Mouse (Mus musculus) right cerebral cortex, adult 2 months (tissue): ENCODE data around the gene Klhl29.

ENCODE experiments used
- DNase-seq, 2 experiments: peaks; one replicate each; pipeline ENCODE4 v3.0.0; 2021 to 2022; ENCODE audit warnings: low spot score in 2 of 2

Gene Klhl29

DNA sequence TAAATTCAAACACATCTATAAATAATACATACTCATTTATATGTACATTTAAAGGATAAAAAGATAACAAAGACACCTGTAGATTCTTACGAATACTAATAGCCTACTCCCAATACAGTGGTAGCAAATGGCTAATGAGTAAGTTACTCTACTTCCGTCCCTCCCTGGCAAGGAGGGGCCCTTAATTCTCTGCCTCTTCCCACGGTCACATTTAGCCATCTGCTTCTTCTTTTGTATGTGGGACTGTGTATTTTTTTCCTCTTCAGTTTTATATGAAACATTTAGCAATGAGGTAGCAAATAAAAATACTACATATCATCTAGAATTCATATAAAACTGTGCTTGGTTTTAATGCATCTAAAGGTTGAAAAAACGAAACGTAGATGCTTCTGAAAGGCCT lies 73.6 kb downstream of the Klhl29 start:
- DNase-seq: no peak

DNA sequence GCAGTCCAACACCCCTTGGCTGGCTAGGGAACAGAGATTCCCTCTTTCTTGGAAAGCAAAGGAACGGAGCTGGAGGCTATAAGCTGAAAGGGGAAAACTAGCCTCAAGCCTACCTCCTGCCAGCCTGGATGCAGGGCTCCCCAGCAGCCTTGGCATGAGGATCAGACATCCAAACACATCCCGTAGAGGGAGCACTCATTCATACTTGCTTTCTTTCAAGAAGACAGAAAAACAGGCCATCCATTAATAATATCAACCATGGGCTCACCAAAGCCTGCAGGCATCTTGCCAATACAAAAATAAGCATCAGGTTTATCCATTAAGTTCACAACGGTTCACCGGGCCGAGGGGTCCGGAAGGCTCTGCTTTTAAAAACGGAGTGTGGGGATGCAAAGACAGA lies 79.1 kb downstream of the Klhl29 start:
- DNase-seq: no peak

DNA sequence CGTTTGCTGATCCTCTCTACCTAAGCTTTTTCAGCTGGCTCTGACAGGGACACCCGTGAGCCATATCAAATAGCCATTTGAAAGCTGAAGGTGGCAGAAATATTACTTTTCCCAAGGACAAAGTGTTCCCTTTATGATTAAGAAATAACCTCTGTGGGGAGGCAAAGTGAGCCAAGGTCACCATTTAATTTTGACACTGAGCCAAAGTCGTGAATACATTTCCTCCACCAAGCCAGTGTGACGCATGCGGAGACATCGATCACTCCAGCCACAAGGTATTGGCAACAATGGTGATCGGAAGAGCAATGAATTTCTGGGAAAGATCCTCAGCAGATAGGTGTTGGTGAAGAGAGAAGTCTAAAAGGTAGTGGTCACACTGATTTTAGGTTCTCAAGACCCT lies 83.2 kb downstream of the Klhl29 start:
- no peak for DNase-seq

DNA sequence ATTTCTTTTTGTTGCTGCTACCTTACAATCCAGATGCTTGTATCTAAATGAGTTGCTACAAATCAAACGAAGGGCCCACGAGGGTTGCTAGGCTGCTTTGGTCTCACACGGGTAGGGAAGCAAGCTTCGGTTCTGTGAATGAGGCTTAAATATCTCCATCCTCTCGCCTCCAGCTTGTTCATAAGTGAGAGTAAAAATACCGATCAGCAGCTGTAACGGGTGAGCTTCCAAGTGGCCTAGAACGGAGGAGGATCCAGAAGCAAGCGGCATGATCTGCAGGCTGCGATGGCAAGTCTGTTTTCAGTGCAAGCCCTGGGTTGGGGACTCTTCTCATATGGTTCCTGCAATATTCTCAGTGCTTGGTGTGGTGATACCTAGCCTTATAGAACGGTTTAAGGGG lies 89.9 kb downstream of the Klhl29 start:
- DNase-seq: peak; percentile 45 to 58

DNA sequence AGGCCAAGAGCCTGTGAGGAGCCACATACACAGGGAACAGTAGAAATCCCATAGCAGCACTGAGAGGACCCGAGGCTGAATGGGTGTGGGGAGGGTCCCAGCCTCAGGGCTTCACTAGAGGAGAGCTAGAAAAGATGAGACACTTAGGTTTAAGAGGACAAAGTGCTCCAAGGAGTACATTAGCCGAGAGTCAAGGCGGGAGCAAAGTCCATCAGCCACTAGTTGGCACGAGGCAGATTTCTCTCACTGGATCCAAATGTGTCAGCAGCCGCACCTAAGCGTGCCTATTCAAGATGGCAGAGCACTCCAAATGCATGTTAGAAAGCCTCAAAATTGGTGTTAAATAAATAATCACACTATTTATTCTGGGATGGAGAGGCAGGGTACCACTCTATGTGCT lies 90.5 kb downstream of the Klhl29 start:
- no peak for DNase-seq

DNA sequence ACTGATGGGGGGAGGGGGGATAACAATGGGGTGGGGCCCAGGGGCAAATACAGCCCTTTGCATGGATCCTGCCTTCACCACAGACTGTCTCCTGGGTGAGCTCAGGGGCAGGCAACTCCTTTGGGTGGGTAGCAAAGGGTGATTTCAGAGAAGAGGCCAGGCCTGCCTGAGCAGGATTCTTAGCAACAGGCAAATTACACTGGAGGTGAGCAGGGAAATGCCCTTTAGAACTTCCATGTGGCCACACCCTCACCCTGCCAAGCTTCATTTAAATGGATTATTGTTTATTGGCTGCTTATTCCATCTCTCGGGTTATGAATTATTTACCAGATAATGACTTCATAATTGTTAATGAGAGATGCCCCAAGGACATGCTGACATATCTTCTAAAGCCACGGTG lies 91.8 kb downstream of the Klhl29 start:
- DNase-seq: no peak

DNA sequence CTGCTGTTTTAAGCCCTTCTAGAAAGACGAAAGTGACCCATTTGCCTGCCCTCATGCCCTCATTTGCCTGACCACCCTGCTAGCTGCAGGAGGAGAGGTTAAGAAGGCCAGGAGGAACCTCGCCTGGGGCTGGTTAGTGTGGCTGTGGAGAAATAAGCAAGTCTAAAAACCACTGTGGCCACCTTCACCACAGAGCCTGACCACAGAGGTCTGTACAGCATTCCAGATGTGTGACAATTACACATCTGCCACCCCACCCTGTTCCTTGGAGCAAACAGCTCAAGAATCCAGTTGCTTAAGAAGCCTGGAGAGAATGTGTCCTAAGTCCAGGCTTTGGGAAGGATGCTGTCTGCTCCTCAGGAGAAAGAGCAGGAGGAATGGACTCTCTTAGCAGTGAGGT lies 92.9 kb downstream of the Klhl29 start:
- no peak for DNase-seq

DNA sequence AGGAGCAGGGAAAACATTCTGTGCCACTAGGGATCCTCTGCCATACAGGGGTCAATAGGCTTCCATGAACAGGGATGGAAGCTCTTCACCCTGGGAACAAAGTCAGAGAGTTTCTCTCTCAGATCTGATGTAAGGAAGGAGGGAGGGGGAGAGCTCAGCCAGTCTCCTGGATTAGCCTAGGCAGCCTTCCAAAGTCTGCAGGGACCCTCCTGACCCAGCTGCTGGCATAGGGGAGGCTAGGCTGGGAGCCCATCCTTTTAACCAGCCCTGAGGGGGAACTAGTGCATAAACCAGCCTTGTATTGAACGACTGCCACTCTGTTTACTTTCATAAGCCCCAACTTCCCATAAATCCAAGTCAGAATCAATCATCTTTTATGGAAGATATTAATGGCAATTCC lies 95.6 kb downstream of the Klhl29 start:
- DNase-seq: no peak

DNA sequence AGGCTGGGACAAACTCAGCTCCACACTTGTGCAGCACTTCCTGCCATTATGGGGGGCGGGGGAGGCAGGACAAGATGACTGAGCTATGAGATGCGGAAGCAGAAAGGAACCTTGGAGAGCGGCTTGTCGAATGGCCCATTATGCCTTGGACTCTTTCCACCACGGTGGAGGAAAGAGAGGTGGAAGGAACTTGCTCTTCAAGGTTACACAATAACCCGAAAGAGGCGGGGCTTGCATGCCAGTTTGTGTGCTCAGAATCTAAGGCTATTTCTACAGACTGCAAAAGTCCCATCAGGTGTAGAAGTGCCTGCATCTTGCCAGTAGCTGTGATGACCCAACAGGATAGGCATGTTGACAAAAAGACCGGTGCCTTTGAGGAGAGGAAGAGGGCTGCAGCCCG lies 98.5 kb downstream of the Klhl29 start:
- no peak for DNase-seq

DNA sequence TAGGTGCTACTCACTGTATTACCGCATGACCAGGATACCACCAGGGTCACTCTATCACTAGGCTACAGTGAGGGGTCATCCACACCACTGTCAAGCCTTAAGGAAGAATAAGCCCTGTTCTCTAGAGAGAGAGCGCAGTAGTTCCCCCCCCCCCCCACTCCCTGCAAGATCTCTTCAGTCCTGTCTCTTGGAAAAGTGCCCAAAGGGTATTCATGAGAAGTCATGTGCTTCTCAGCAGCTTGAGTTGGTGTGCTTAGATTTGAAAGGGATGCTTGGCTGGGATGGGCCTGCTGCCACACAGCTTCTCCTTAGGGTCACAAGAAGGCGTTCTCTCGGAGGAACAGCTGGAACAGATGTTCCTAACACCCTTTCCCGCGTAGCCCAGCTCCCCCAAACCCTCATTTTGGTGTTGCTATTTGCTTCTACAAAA lies 100.0 kb downstream of the Klhl29 start:
- DNase-seq: no peak

DNA sequence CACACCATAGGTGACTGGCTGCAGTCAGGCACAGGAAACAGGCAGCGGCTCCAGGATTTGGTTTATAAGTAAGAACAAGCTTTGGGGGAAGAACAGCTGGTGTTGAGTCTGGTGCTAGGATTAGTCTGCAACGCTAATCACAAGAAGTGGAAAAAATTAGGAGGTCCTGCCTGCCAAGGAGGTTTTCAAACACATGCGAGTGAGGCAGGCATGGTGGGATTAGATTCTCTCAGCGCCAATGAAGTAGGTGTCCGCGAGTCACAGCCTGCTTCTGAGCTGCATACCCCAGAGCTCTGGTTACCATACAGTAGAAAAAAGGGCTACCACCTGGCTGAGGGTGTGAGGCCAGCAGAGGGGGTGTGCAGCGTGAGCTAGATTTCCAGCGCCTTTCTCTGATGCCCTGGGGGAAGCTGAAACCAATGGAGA lies 101.0 kb downstream of the Klhl29 start:
- DNase-seq: peak in 1 of 2 experiments; percentile 61

DNA sequence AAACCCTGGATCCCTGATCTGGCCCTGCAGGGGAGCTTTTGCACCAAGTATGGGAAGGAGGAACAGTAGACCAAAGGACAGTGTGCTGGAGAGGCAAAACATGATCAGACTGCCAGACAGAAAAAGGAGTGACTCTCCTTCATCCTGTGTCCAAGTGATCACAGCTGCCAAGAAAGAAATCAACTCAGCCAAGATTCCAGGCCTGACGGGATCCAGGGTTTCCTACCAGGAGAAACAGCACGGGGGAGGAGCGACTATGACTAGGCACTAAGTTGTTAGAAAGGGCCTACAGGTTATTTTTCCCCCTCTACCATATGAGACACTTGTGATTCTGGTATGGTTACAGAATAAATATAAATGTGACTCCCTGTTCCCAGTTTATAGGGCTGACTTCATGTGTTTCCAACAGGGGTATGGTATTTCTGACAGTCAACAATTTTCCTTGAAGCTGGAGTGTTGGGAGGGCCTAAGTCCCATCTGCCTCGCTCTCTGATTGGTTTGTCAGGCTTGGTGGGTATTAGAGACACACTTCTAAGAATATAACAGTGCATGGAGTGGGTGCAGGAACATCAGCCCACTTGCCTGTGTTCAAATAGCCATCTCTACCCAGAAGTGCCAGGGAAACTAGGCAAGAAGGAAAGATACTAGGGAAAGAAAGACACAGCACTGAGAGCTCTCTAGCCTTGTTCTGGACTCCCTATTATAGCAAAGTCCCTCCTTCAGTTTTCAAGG lies 102.0 kb downstream of the Klhl29 start:
- no peak for DNase-seq

DNA sequence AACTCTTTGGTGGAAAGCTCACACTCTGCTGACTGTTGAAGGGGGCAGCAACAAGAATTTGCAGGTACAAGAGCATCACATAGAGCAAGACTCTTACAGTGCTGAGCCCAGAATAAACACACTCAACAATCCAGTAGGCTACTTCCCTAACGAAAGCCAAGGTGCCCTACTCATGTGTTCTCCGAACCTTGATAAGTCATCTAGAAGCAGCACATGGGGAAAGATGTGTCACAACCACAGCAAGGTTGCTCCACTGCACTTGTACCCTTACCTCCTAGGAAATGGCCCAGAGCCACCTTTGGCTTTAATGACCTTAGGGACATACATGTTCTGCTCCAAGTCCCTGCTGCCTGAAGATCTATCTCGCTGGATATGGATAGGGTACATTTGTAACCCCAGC lies 105.0 kb downstream of the Klhl29 start:
- DNase-seq: no peak

DNA sequence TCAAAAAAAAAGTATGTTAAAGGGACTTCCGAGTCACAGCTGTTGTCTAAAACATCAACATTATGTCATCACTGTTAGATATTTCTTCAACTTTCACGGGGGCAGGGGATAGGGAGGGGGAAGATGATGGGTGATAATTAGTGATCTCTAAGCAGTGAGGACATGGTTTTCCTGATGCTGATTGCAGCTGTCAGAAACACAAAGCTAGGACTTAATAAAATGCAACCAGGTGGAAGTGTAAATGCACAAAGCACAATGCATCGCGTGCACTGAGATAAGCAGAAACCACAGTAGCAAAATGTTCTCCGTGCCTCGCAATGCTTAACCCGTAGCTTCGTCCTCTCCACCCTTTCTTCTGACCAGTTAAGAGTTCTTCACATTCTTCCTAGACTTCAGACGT lies 105.5 kb downstream of the Klhl29 start:
- no peak for DNase-seq

DNA sequence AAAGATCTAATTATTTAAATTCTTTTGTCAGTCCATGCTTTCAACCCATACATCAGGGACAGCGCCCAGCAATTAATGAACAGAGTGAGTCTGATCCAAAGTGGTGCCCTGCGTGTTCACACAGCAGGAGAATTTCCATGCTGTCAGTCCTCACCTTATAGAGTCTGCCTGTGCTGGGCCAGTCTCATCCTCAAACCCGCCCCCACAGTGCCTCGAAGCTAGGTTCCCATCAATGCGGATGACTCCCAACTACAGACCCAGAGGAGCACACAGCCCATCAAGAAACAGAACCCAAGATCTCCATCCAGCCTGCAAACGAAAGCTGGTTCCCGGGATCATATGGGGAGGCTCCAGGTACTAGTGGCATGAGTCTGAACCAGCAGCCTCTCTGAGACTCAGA lies 106.4 kb downstream of the Klhl29 start:
- peak in 1 of 2 experiments; percentile 21 for DNase-seq

DNA sequence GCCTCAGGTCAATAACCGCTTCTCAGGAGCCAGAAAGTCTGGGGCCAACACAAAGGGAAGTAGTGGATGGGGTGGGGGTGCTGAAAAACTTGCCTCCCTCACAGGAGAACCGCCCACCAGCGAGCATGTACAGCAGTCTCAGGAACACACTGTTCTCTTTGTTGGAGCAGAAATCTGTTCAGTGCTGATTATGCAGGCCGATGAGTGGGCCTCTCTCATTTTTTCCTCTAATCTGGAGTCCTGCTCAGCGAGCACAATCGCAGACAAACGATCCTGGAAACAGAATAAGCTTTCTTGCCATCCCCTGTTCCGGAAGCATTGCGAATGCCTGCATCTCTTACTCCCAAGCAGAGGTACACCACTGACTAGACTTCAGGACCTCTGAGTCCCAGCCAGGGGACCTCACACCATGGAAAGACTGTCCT lies 107.3 kb downstream of the Klhl29 start:
- peak; percentile 83 to 85 for DNase-seq

DNA sequence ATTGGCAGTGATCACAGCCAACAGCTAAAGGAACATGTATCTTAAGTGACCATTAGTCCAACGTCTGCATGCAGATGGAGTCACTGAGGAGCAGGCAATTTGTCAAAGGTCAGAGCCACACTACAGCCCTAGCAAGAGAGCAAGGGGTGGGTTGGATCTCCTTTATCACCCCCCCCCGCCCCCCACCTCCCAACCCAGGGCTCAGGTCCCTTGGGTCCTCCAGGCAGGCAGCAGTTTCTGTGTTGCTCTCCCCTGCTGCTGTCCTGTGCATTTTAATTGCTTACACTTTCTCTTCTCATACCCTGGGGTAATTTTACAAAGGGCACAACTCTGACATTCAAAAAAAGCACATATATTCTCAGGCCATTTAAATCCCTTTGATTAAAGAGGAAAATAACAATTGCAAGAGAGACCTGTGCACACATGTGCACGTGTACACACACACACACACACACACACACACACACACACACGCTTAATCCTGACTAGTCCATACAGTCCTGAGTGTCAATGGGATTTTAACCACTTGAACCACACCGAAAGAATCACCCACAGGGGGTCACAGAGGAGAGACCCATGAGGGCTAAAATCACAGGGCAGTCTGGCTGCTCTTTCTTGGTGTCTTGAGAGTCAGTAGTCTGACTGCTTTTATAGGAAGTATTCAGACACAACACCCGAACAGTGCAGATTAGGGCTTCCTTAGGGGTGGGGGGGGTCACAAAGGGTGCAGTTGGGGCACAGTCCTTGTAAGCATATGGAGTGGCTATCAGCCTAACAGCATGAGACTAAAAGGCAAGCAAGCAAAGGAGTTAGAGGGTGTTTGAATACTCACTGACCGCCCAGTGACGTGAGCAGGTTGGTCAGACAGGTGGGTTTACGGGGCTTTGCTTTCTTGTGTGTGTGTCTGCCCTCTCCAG lies 108.0 kb downstream of the Klhl29 start:
- DNase-seq: no peak

DNA sequence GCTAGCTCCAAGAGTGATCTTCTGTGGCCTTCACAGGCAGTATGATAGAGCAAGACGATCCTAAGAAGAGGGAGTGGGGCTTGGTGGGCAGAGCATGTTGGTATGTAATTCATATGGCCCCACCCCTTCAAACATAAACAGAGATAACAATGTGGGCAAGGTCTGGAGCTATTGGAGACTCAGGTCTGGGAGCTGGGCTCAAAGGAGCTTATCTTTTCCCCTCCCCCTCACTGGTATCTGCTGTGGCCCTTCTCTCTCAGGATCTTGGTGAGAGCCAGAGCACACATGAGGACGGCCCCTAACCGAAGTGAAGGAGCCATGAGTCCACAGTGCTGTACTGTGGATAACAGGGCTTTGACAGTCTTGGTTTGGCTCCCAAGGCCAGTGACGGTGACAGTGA lies 108.7 kb downstream of the Klhl29 start:
- no peak for DNase-seq

DNA sequence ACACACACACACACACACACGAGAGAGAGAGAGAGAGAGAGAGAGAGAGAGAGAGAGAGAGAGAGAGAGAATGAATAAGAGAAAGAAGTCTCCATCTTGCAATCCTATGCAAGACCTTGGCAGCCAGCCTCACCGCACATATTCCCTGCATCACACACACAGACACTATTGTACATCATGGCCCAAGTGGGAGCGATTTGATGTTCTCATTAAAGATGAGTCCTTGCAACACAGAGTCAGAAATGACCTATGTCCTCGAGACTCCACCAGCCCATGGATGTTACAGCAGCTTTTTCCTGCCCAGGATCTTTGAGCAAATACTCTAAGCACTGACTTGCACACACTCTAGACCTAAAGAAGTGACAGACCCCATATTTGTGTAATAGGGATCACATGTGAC lies 114.0 kb downstream of the Klhl29 start:
- DNase-seq: no peak

DNA sequence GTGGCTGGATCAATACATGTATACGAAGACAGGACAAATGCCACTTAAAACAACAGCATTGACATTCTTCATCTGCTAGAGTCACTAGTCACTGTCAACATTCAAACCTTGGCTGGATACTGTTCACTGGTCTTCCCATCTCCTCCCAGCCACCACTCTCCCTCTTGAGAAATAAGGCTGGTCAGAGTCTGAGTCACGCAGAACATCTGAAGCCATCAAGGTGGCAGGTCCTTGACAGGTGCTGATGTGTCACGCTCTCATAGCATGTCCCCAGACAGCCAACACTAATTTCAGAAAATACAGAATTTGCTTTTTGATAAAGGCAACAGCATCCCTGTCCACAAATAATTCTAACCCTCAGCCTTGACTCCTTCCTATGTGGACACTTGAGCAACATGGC lies 116.7 kb downstream of the Klhl29 start:
- DNase-seq: no peak

DNA sequence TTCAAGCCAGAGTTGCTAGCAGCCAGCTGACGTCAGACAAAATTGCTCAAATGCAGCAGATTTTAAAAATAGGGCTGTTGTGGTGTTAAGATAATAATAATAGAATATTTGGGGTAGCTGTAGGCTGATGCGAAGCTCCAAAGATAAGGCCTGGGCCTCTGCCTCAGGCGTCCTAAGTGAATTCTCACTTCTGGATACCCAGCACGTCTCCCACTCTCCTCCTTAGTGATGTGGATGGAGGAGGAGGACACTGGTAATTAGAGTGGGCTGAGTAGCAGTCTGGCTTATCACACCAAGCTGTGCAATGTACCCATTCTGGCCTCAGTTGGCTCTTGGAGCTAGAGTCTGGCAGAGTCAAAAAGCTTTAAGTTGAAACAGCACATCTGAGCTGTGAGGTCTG lies 118.3 kb downstream of the Klhl29 start:
- peak in 1 of 2 experiments; percentile 48 for DNase-seq

DNA sequence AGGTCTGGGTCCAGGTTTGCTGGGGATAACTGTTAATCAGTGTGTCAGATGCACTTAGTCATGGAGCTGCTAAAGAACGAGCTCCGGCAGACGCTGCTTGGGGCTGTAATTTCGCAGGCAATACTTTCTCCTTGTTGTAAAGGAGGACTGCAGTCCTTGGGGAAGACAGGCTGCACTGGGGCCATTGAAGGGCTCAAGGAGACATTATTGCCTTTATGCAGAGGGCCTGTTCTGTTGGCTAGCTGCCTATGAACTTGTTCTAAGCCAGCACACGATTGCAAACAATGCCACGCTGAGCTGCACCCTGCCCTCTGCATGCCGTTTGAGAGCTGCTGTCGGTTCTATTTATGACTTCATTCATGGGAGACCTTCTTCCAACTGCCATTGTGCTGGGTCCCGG lies 120.4 kb downstream of the Klhl29 start:
- DNase-seq: no peak
